Mouse (Mus musculus) lung, adult 10 weeks (tissue): ENCODE measurements around the gene Rpap2. TPM values are rescaled to one million over a fixed set of nuclear protein-coding genes. Genes with fewer than 3 reads are reported as not detected.

Experiments used
- polyA plus RNA-seq: library from polyadenylated mRNA; stranded (reverse); fragments of 350-450 nt; fragmentation: Illumina TruSeq; extraction: RNeasy Lipid Tissue Mini Kit (QIAGEN cat#74804); gene quantifications from one replicate; pipeline ENCODE4 v1.2.3, GENCODE M21; 2014; ENCODE audit warnings: low read depth, low replicate concordance; ENCODE audit not compliant: insufficient read depth

Rpap2 gene
- 7.7 TPM for polyA plus RNA-seq

GRCm38 (mm10) chr5:107597301-107598077 is at the start of gene Rpap2, which contains the start of gene Glmn:
Gene Rpap2, plus strand, starts transcription at chr5:107597373.
Gene Glmn, minus strand, starts transcription at chr5:107597888.

Other genes starting within 250 kb of the Rpap2 start
- gene Ephx4, start 194.6 kb upstream of the Rpap2 start, polyA plus RNA-seq = 2.0 TPM
- not detected for gene Lpcat2b, start 165.8 kb upstream of the Rpap2 start, polyA plus RNA-seq
- gene Btbd8, start 159.4 kb upstream of the Rpap2 start, polyA plus RNA-seq = 2.4 TPM
- 0.08 TPM for gene Gm42669, start 89.8 kb upstream of the Rpap2 start, polyA plus RNA-seq
- gene 1700028K03Rik, start 62.7 kb upstream of the Rpap2 start, polyA plus RNA-seq = not detected
- gene Glmn, start 515 bp downstream of the Rpap2 start, polyA plus RNA-seq = 5.1 TPM
- 0.37 TPM for gene Gfi1, start 128.7 kb downstream of the Rpap2 start, polyA plus RNA-seq
- gene Ube2d2b, start 232.7 kb downstream of the Rpap2 start, polyA plus RNA-seq = not detected